Mouse (Mus musculus) left cerebral cortex, adult 8-10 months (tissue): ENCODE measurements around the gene Gm28374. TPM values are rescaled to one million over a fixed set of nuclear protein-coding genes. Genes with fewer than 3 reads are reported as not detected.
"Not testable (repeated sequence)": the region's sequence is repeated elsewhere in the genome, so short reads cannot be mapped to it uniquely, and the experiment has no call there.

Experiments
- DNase-seq, 2 experiments: peaks; one replicate each; pipeline ENCODE4 v3.0.0; 2022; ENCODE audit warnings: low spot score in 2 of 2
- total RNA-seq, 4 experiments: library from RNA; stranded (reverse); gene quantifications; 2 replicates each; pipeline ENCODE4 v1.2.4; 2022

Gene Gm28374
- total RNA-seq, 4 experiments from 2014 or later: 1.1 TPM; not detected in 3

- DNase-seq: peak; percentile 97 to 99
Observed at GRCm38 (mm10) chr19:6057313-6058096, 24.6 kb downstream of the Gm28374 start, which contains the start of the genes Mrpl49 and Fau. Gene Mrpl49 (minus strand): TSS chr19:6057785. Gene Fau (plus strand): TSS chr19:6057844.

DNA sequence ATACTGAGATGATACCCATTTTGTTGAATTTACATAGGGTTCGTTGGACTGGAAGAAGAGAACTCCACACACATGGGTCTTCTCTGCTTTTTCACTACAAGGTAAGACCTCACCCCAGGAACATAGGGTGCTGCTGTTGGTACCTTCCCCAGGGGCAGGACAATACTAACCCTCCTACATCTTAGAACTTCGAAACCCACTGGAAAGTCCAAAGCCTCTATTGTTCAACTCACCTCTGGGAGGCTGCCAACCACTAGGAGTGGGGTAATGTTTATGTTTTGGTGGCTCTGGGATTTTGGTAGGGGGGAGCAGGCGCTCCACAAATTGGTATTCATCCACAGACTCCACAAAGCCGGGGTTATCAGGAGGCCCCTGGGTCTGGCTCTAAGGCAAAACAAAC lies 25.4 kb downstream of the Gm28374 start:
- no peak for DNase-seq

GRCm38 (mm10) chr19:6054296-6054695 lies 27.8 kb downstream of the Gm28374 start:
- no peak for DNase-seq

- no peak for DNase-seq
Observed at GRCm38 (mm10) chr19:6052516-6052915, 29.5 kb downstream of the Gm28374 start.

GRCm38 (mm10) chr19:6048681-6049410 lies 33.2 kb downstream of the Gm28374 start:
- no peak for DNase-seq

DNA sequence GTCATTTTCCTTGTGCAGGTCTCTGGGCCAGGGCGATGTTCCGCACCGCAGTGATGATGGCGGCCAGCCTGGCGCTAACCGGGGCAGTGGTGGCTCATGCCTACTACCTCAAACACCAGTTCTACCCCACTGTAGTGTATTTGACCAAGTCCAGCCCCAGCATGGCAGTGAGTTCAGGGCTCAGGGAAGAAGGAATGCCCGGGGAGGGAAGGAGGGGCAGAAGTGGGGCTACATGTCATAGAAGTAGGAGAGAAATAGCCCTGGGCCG lies 34.2 kb downstream of the Gm28374 start:
- DNase-seq: no peak

DNA sequence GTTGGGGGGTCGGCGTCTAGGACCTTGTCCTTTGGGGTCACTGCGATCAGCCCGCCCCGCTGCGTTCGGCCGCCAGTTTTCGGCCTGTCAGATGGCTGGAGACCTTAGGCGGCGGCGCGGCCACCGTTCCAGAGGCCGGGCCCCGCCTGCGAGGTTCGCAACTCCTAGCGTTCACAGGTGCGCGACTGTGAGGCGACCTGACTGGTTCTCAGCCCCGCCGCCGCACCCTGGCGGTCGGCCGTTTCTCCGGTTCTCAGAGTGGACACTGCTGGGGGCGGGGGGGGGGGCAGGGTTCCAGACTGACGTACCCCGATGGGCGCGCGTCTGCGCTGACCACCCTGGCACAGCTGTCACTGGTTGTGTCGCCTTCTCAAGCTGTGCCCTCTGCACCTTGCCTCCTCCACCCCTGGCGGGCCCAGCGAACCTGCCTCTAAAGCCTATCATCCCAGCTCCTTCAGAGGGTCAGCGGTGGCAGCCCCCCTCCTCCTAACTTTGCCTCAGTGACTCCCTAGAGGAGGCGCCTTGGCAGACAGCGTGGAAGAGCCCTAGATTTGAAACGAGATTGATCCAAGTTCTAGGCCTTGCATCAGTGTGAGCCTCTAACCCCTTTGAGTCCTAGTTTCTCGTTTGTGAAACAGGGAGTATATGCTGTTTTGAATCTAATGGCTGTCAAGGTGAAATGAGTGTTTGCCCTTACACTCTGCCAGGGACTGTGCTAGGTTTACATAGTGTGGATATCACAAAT lies 34.7 kb downstream of the Gm28374 start:
- DNase-seq: no peak

DNA sequence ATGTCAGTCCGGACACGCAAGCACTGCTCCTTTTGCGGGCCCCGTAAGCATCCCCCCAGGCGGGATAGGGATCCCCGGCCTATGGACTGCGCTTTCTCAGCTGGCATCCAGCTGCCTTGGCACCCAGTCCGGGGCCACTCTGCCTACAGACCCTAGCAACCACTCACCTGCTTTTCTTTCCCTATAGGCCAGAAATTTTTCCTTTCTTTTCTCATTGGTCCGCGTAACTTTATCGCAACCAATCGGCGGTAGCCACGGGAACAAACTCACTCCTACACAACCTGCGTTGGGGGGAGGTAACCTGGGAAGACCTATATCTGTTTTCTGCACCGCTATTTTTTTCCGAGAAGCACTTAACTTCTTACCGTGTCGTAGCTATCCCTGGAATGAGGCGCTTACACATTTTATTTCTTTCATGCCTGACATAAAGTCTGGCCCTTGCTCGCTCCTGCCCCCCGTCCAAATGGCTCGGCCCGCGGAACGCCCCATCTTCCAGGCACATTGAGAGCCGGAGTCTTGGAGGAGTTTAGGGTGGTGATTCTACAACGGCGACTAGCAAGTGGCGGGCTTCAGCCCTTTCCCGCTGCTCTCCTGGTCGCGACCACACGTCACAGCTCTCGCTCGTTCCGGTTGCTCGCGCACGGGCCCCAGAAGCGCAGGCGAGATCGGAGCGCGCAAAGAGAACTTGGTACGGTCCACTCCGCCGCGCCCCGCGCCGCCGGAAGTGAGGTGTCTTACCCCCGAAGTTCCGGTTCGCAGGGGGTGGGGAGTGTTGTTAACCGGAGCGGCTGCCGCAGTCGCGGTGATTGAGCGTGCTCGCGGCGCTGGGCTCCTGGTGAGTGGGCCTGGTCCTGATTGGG lies 35.5 kb downstream of the Gm28374 start, which contains the start of gene Syvn1:
Gene Syvn1 (plus strand): TSS at position 283 of the 860 bp plus-strand sequence.
- peak; percentile 87 to 92 for DNase-seq

- DNase-seq: no peak
Observed at GRCm38 (mm10) chr19:6045366-6046293, 36.4 kb downstream of the Gm28374 start.

GRCm38 (mm10) chr19:6044102-6044501 lies 38.0 kb downstream of the Gm28374 start:
- DNase-seq: not testable (repeated sequence)

GRCm38 (mm10) chr19:6042293-6042692 lies 39.8 kb downstream of the Gm28374 start:
- DNase-seq: no peak

DNA sequence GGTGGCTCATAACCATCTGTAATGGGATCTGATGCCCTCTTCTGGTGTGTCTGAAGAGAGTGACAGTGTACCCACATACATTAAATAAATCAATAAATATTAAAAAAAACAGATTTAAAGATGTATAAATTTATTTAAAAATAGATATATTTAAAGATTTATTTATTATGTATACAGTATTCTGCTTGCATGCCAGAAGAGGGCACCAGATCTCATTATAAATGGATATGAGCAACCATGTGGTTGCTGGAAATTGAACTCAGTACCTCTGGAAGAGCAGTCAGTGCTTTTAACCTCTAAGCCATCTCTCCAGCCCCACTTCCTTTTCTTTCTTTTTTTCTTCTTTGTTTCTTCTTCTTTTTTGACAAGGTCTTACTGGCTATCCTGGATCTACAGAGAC lies 42.1 kb downstream of the Gm28374 start:
- DNase-seq: no peak

GRCm38 (mm10) chr19:6038326-6038725 lies 43.7 kb downstream of the Gm28374 start:
- DNase-seq: no peak

GRCm38 (mm10) chr19:6037695-6038094 lies 44.4 kb downstream of the Gm28374 start:
- DNase-seq: no peak

- DNase-seq: no peak
Observed at GRCm38 (mm10) chr19:6035966-6036585, 46.0 kb downstream of the Gm28374 start.

GRCm38 (mm10) chr19:6030520-6031280 lies 51.4 kb downstream of the Gm28374 start:
- DNase-seq: no peak

DNA sequence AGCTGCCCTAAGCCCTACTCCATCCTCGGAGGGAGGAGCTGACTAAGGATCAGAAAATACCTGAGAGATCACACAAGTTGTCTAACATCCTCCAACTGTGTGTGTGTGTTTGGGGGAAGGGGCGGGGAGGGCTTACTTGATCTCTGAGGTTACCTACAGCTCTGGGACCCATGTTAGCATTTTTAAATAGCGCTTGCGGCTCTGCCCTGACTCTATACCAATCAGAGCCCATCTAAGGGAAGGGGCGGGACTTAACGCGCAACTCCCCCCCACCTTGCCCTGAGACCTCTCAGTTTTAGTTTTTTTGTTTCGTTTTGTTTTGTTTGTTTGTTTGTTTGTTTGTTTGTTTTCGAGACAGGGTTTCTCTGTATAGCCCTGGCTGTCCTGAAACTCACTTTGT lies 52.6 kb downstream of the Gm28374 start:
- no peak for DNase-seq

- no peak for DNase-seq
Observed at GRCm38 (mm10) chr19:6028991-6029390, 53.1 kb downstream of the Gm28374 start.
